Mouse (Mus musculus) CD4-positive, CD25-positive, alpha-beta regulatory T cell (primary cell): Measurements from ENCODE around the gene Ttc9. TPM values are rescaled to one million over a fixed set of nuclear protein-coding genes. Genes with fewer than 3 reads are reported as not detected.

Experiments used
- polyA plus RNA-seq: library from polyadenylated mRNA; unstranded; fragments of 100-300 nt; shearing (Covaris generic); gene quantifications from one replicate; pipeline ENCODE4 v1.2.1, GENCODE M21; 2017

The Ttc9 gene
- polyA plus RNA-seq = 0.05 TPM

DNA sequence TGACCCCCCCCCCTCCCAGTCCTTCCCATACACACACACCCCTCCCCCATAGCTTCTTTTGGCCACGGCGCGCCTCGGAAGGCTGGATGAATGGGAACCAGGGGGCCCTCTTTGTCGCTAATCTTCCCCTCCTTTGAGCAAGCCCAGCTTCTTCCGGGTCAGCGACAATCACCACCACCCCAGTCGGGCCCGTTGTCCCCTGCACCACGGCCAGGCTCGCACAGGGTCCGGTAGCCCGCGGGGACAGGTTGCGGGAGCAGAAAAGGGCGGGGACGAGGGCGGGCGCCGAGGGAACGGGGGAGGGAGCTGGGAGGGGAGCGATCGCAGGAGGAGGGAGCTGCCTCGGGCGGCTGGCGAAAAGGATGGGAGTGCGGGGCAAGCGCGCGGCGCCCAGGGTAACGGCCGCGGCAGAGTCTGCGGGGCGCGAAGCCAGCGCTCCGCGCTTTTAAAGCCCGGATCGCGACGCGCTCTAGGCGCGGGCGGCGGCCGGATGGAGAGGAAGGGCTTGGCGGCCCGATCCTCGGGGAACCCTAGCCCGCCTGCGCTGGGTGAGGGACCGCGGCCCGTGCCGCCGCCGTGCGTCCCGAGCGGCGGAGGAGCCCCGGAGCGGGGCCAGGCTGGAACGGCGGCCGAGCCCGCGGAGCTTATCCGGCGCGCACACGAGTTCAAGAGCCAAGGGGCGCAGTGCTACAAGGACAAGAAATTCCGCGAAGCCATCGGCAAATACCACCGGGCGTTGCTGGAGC lies at the start of gene Ttc9:
Gene Ttc9 (plus strand): TSS at position 335 of the 746 bp plus-strand sequence.

DNA sequence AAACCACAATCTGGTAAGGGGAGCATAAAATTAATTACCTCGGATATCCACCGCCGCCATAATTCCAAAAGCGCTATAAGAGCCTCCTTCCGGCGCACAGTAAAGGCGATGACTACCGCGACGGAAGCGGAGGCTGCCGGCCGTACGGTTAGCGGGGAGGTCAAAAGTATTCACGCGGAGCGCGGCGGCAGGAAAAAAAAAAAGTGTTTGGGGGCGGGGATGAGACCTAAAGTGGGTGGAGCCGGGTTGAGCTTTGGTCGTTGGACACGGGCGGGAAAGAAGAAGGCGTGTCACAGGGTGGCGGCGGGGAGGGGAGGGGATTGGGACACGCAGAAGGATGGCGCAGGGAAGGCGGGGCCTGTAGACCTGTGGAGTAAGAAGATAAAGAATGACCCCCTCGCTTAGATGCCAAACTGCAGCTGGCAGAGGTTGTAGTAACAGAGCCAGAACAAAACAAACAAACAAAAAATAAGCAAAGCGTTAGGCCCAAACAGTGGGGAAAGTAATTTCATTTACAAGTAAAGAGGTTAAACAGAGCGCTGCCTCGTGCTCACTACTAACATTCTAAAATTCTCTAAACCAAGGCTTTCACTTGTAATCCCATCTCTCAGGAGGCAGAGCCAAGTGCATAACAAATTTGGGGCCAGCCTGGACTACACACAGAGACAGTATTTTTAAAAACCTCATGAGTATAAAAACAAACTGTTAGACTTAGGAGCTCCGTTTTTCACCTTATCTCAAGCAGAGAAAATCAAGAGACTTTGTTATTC lies 36.0 kb upstream of the Ttc9 start, which contains the start of gene Med6:
Gene Med6 (minus strand): TSS at position 107 of the 770 bp plus-strand sequence.

Other genes with a start within 250 kb of the Ttc9 start
- 0.63 TPM for gene Adam4, start 209.3 kb upstream of the Ttc9 start, polyA plus RNA-seq
- gene Cox16, start 146.1 kb upstream of the Ttc9 start, polyA plus RNA-seq = 161 TPM
- gene Gm20498, start 98.3 kb upstream of the Ttc9 start, polyA plus RNA-seq = 12.1 TPM
- 49.9 TPM for gene Synj2bp, start 98.3 kb upstream of the Ttc9 start, polyA plus RNA-seq
- gene Adam21, start 62.8 kb upstream of the Ttc9 start, polyA plus RNA-seq = 0.20 TPM
- 26.2 TPM for gene Med6, start 36.2 kb upstream of the Ttc9 start, polyA plus RNA-seq
- 1.4 TPM for gene Map3k9, start 149.9 kb downstream of the Ttc9 start, polyA plus RNA-seq
- gene Pcnx, start 228.8 kb downstream of the Ttc9 start, polyA plus RNA-seq = 11.9 TPM